Mouse (Mus musculus): ENCODE results near the gene Abcf2.

DNA sequence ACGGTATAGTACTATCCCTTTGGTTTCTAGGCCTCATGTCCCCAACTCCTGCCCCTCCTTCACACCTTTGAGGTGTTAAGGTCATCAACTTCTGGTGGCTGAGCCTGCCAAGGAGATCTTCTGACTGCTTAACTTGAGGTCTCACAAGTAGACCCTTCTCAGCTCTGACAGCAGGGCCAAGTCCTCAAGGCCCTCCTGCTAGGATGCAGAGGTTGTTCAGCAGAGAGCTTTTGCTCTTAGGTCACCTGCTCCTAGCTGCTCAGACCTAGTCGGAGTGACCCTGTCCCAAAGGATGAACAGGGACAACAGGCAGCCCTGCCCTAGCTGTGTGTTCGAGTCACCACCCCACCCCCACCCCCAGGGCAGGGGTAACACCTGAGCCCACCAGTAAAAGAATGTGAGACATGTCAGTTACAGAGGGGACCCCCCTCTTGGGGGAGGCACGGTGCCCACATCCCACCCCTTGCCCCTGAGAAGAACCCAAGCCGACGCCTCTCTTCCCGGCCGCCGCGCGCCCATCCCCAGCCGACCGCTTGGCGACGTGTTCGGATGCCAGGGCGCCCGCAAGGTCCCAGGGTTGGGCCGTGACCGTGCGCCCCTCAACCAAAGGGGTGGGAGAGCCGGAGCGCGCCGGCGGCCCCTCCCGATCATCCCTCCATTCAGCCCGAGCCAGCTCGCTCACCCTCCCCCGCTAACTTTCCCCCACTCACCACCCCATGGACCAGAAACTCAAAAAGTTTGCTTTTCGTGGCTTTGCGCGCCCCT, 24.0 kb upstream of the Abcf2 start:
- TF ChIP-seq POLR2A (IDR thresholded peaks at IDR 0.05; ENCODE audit: control insufficient read depth, low read depth, low read length) (no peak), CTCF (IDR thresholded peaks at IDR 0.05; ENCODE audit: control insufficient read depth, insufficient read depth, insufficient replicate concordance, low read depth, low read length) (no peak)

All from testis, adult 2 months (tissue).